Mouse (Mus musculus) adrenal gland, postnatal 36 days (tissue): ENCODE measurements around the gene Krtap27-1. TPM values are rescaled to one million over a fixed set of nuclear protein-coding genes. Genes with fewer than 3 reads are reported as not detected.

Experiments used
- total RNA-seq, 2 experiments: library from RNA; stranded (reverse); gene quantifications; 2 replicates each; pipeline ENCODE4 v1.2.3; 2021

Gene Krtap27-1
- total RNA-seq, 2 experiments from 2014 or later: not detected

Other genes starting within 250 kb of the Krtap27-1 start
- gene Cldn17, start 164.7 kb downstream of the Krtap27-1 start, total RNA-seq: not detected
- not detected for gene Cldn8, start 108.5 kb downstream of the Krtap27-1 start, total RNA-seq
- gene Krtap24-1, start 59.4 kb downstream of the Krtap27-1 start, total RNA-seq: not detected
- gene 2310079G19Rik, start 44.0 kb downstream of the Krtap27-1 start, total RNA-seq: not detected
- not detected for gene Krtap26-1, start 23.9 kb downstream of the Krtap27-1 start, total RNA-seq
- not detected for gene 2310061N02Rik, start 36.3 kb upstream of the Krtap27-1 start, total RNA-seq
- not detected for gene Krtap13-1, start 57.2 kb upstream of the Krtap27-1 start, total RNA-seq
- not detected for gene Krtap13, start 80.0 kb upstream of the Krtap27-1 start, total RNA-seq
- not detected for gene 2310034C09Rik, start 87.2 kb upstream of the Krtap27-1 start, total RNA-seq
- not detected for gene 2310057N15Rik, start 102.5 kb upstream of the Krtap27-1 start, total RNA-seq
- gene Gm5965, start 106.2 kb upstream of the Krtap27-1 start, total RNA-seq: not detected
- not detected for gene Gm20741, start 140.5 kb upstream of the Krtap27-1 start, total RNA-seq
- not detected for gene Krtap15, start 148.5 kb upstream of the Krtap27-1 start, total RNA-seq
- not detected for gene Krtap14, start 154.5 kb upstream of the Krtap27-1 start, total RNA-seq
- gene Krtap19-1, start 197.7 kb upstream of the Krtap27-1 start, total RNA-seq: not detected
- not detected for gene Krtap19-2, start 202.6 kb upstream of the Krtap27-1 start, total RNA-seq
- gene Krtap19-3, start 206.4 kb upstream of the Krtap27-1 start, total RNA-seq: not detected
- not detected for gene Krtap19-4, start 213.4 kb upstream of the Krtap27-1 start, total RNA-seq
- not detected for gene Krtap19-5, start 224.8 kb upstream of the Krtap27-1 start, total RNA-seq